Mouse (Mus musculus) ES-Bruce4 (cell line): ENCODE results near the gene Krt86.

Source experiments
- EP300 ChIP-seq: IDR thresholded peaks from 2 replicates; pipeline ENCODE4 v1.6.1; 2011; ENCODE audit warnings: low read depth, low read length; ENCODE audit not compliant: insufficient read depth
- POLR2A ChIP-seq: IDR thresholded peaks from one replicate; pipeline ENCODE4 v1.8.1; 2011; ENCODE audit warnings: low read length; ENCODE audit not compliant: insufficient read depth

- TF ChIP-seq EP300 (no peak), POLR2A (no peak)
Measured at GRCm38 (mm10) chr15:101458361-101458930, 14.8 kb upstream of the Krt86 start.
